Mouse (Mus musculus): ENCODE measurements around the gene Mib2.
"Not testable (repeated sequence)": the region's sequence is repeated elsewhere in the genome, so short reads cannot be mapped to it uniquely, and the experiment has no call there.

The Mib2 gene

DNA sequence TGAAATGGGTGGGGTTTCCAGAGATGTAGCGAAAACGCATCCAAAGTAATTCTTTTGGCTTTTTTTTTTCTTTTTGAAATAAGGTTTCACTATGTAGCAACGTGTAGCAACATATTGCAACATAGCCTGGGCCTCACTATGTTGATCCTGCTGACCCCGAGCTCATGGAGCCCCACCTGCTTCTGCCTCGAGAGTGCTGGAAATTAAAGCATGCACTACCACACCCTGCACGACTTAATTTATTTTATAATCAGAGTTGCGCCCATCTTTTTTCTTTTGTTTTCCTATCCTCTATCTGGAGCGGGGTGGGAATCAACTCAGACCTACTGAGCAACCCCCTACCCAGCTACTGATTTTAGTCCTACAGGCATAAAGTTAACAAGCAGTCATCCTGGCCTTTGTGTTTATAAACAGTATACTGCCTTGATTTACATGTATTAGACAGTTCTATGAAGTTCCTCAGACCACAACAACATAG, 639 bp upstream of the Mib2 start:
- DNase-seq = no peak

DNA sequence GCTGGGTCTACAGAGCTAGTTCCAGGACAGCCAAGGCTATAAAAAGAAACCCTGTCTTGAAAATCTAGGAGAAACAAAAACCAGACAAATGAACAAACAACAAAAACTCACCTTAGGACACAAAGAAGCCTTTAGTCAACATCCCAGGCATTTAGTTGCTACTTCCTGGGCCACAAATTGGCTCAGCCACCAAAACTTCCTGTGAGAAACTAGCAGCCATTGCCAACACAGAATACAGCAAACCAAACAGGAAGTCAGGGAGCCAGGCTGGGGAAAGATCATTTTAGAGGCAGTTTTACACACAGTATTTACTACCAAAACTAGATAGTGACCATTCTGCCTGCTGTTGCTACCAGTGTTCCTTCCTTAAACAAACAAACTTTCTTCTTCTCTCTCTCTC, 2.1 kb downstream of the Mib2 start:
- no peak for DNase-seq

DNA sequence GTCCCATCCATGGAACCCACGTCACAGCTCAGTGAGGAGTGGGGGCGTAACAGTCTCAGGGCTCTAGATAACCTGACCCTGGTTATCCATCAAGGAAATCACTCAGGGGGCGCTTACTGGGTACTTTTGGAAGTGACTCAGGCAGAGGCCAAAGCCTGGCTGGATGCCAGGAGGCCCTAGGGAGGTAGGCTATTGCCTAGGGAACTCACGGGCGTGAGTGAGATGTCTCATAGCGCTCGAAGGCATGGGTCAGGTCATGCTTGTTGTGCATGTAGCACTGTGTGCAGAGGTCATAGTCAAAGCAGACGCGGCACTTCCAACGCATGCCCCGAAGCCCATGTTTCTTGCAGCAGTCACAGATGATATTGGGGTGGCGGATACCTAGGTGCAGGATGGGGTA, 8.4 kb downstream of the Mib2 start:
- no peak for DNase-seq

DNA sequence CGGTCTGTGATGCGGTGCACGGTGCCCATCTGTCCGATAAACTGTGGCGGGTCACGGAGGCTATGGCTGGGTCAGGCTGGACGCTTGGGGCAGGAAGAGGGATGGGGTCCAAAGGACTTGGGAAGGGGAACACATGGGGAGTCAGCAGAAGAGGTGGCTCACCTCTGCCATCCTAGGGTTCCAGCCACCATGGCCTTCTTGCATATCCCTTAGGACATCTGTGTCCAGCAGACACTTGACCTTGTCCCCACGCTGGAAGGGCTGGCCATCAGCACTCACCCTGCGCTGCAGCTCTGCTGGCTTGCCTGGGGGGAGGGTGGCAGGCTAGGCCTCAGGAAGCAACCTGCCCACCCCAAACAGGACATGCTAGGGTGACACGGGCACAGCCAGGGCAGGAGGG, 10.0 kb downstream of the Mib2 start:
- no peak for DNase-seq

DNA sequence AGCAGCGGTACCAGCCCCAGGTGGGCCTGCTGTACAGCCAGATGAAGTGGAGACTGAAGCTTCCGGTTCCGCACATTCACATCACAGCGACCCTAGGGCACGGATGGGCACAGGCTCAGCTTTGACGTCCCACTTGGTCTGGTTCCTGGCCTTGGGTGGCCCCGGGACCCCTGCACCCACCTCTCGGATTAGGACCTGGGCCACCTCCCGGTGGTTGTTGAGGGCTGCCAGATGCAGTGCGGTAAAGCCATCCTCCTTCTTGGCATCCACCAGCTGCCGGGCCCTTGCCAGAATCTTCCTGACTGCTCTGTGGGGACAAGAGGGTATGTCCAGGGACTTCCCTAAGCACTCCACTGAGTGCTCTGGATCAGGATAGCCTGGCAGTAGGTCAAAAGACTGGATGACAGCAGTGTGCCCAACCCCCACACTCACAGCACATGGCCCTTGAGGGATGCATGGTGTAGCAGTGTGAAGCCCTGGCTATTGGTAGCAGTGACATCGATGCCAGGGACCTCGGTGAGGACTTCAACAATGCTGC, 12.7 kb downstream of the Mib2 start:
- DNase-seq = no peak

DNA sequence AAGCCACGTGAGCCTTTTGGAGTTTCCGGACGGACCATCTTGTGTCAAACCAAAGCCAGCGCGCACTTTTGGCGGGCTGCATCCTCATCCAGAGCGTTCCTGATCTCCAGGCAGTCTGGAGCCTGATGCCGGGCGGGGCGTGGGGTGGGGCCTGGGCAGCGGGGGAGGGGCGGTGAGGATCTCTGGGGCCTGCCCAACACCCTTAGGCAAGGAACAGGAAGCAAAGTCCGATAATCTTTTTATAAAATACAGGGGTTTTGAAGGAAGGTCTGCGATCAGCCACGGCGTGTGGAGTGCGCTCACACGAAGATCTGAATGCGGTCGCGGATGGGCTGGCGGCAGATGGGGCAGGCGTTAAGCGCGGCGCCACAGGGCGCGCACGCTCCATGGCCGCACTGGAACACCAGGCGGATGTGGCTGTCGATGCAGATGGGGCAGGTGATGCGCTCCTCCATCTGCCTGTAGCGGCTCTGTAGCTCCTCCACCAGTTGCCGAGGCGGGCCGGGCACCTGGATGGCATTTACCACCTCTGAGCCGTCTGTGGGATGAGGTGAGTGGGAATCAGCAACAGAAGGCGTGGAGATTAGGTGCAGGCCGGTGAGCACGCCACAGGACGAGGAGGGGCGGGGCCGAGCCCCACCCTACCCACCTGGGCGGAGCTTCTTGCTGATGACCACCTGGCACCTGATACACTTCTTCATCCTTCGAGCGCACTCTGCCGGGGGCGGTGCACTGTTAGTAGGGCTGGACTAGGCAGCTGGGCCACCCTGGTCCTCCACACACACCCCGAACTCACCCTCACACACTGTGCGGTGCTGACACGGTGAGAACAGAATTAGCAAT, 14.3 kb downstream of the Mib2 start:
- peak; percentile 59 to 63 for DNase-seq

DNA sequence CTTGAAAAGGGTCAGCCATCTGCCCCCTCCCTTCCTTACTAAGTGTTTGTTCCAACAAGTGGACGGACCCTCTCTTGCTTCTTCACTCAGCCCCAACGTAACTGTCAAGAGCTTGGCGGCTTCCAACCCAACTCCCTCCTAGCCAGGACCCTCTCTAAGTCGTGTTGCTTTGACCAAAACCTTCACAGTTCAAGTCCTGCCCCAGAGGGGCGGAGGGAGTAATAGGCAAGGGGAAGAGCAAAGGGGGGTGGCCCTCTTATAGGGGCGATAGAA, 14.9 kb downstream of the Mib2 start:
- DNase-seq = peak; percentile 41 to 46

DNA sequence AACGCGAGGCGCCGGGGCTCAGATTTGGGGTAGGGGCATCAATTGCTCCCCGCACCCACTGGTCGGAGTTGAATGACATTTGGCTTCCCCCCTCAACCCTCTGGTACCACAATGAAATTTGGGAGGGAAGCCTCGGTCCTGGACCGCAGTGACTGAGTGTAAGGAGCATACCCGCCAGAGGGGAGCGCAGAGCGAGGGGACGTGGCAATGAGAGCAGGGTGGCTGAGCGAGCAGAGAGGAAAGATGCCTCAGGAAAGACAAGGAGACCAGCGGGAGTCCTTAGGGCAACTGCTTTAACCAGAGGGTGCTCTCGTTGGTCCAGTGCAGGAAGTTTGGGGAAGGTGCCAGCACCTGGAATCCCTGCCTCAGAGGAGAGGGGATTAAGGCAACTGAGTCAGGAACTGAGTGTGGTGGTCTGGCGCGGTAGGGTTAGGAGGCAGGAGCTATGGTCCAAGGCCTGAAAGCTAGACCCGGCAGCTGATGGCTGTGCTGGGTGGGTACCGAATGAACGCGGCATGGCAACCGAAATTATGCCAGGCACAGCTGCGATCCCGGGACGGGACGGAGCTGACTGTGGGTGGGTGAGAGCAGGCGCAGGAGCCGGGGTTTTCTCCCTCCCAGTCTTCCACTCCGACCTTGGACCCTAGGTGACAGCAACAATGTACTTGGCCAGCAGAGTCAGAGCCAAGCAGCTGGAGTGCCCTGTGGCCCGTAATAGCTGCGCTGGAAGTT, 15.4 kb downstream of the Mib2 start:
- DNase-seq = peak; percentile 32 to 33

DNA sequence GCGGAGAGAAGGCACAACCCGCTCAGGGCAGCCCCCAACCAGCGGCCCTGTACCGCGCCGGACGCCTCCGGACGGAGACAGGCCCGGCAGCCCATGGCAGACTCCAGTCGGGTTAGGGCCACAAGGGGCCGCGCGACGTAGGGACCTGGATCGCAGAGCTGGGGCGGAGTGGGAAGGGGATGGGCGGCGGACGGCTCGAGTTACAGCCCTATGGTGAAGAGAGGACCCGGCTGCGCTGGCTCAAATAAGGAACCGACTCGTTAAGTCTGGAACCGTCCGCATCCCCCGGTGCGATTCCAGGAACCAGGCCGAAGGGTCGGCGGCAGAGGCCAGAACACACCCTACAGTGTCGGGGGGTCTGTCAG, 15.9 kb downstream of the Mib2 start, which contains the start of gene Mmp23:
Gene Mmp23 (minus strand): TSS at position 299 of the 365 bp plus-strand sequence.
- DNase-seq = peak in 1 of 2 experiments; percentile 30

DNA sequence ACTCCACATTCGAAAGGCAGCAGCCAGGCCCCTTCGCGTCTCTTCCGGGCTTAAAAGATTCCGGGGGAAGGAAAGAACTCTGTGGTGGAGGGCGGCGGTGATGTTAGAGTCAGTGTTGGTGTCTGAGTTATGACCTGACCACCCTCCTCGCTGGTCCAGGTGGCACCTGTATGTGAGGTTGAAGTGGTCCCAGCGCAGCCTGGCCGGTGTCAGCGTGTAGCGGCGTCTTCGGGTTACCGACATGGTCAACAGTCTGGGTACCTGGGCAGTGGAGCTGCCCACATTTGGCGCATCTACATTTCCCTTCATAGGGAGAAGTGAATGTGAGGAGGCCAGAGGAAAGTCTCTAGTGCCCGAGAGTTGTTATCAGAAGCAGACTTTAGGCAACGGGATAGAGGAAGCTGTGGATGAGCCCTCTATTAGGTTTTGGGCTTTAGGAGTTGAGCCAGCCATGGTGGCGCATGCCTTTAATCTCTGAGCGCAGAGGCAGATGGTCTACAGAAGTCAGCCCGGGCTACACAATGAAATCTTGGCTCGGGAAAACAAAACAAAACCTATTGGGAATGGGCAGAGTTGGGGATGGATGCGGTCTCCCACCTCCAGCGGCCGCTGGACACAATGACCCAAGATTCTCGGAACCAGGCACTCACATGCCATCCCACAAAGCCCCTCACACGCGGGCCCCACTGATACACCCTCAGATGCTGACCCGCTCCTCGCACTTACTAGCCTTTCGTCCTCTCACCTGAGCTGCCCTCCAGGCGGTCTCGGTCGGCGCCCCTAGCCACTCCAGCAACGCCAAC, 16.5 kb downstream of the Mib2 start:
- DNase-seq = no peak

DNA sequence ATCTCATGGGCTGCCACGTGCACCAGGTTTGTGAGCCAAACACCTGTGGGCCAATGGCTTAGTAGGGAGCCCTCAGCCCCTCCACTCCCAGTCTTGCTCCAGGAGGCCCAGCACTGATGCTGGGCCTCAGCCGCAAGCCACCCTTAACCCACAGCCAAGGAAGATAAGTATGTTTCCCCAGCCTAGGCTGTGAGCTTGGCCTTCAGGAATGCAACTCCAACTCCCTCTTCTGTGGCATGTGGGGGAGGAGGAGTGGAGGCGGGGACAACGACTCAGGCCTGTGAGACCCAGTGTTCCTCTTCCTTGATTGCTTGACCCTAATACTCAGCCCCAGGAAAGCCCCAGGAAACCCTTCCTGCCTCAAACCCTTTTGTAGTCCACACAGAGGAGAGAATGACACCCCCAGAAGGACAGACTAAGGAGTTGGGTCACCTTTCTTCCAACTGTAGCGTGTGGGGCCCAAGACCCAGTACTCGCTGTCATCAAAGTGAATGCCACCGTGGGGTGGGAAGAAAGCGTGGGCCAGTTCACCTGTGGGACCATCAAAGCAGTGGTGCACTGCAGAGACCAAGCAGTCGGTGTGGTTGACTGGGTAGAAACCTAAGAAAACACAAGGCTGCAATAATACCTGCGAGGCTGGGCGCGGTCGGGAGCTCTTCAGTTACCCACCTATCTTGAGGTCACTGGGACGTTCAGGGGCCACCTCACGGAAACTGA, 17.3 kb downstream of the Mib2 start:
- DNase-seq = no peak

DNA sequence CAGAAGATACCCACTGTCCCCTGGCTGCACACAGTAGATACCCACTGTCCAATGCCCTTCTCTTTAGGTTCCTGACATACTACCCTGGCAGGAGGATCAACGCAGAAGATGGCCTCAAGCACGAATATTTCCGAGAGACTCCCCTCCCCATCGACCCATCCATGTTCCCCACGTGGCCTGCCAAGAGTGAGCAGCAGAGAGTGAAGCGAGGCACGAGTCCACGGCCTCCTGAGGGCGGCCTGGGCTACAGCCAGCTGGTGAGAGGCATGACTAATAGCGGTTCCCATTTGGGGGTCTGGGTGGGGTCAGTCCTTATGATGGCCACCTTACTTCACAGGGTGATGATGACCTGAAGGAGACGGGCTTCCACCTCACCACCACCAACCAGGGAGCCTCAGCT, 19.6 kb downstream of the Mib2 start:
- no peak for DNase-seq

DNA sequence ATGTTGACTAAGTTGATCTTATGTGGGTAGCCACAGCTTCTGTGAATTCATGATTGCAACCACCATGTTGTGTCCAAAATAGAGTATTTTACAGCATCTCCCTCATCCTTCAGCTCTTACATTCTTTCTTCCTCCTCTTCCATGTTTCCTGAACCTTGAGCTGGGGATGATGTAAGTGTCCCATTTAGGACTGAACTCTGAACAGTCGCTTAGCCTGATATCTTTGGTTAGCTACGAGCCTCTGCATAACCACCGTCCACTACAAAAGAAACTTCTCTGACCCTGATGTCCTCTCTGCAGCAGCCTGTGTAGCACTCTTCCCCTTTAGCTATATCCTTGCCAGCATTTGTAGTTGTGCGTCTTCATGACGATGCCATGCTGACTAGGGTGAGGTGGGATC, 23.3 kb downstream of the Mib2 start:
- no peak for DNase-seq

DNA sequence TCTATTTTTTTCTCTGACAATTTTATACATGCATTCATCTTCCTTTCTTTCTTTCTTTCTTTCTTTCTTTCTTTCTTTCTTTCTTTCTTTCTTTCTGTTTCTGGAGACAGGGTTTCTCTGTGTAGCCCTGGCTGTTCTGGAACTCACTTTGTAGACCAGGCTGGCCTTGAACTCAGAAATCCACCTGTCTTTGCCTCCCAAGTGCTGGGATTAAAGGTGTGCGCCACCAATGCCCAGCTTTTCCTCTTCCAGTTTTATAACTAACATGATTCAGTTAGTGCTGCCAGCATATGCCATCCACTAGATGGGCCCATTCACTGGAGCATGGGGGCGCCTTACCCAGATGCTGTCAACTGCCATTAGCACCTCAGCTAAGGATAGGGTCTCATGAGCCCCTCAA, 23.7 kb downstream of the Mib2 start, which contains the start of gene Gm10563:
Gene Gm10563 (minus strand): TSS at position 101 of the 400 bp plus-strand sequence.
- not testable (repeated sequence) for DNase-seq

DNA sequence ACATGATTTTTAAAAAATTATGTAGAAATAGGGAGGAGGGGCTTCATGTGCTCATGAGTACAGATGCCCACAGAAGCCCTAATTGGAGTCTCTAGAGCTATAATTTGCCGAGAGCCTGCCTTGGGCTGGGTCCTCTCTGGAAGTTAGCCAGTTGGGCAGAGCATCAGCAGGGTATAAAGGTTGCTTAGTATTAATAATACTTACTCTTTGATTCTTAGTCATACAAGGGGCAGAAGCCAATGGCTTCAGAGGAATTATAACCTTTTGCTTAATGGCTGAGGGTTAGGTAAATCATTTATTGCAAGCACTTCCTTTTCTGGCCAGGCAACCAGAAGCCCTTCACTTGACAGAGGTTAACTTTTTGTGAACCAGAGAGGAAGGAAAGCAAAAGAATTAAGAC, 25.5 kb downstream of the Mib2 start:
- no peak for DNase-seq

DNA sequence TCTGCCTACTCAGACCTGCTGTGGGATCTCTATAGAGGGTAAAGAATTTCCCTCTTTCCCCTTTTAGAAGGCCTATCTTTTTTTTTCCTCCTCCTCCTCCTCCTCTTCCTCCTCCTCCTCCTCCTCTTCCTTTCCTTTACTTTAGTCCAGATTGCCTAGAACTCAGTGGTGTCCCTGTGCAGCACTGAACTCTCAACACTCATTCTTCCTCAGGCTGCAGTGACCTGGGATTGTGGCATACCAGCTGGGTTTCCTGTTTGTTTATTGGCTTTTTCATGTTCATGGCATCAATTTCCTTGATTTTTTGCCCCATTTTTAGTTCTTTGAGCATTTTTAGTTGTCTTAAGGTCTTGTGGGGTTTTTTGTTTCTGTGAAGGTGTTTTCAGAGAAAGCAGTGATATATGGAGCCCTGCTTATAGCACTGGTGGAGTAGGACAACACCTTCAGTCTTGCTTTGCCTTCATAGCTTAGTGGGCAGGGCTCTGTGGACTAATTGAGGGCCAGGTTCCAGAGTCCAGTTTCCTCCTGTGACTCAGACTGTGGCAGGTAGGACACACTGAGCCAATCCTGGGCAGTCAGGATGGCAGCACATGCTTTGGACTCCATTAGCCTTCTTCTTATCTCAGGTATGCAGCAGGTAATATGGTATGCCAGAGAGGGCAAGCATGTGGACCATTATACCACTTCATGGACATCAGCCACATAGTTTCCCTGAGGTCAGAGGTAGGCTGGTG, 33.1 kb downstream of the Mib2 start:
- DNase-seq = no peak

DNA sequence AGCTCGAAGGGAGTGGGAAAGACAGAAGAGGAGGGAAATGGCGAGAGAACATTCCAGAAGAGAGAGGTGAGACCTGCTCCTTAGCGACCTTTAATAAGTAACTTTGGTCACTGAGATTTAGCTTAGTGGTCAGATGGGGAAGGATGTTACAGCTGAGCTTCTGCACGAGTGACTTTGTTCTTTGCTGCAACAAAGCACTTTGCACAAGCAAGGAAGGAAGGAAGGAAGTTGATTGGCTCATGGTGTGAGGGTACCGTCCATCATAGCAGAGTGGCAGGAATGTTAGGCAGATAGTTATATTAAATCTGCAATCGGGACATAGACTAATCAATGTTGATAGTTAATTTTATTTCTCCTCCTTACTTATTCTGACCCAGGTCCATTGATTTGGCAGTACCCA, 38.7 kb downstream of the Mib2 start:
- no peak for DNase-seq

DNA sequence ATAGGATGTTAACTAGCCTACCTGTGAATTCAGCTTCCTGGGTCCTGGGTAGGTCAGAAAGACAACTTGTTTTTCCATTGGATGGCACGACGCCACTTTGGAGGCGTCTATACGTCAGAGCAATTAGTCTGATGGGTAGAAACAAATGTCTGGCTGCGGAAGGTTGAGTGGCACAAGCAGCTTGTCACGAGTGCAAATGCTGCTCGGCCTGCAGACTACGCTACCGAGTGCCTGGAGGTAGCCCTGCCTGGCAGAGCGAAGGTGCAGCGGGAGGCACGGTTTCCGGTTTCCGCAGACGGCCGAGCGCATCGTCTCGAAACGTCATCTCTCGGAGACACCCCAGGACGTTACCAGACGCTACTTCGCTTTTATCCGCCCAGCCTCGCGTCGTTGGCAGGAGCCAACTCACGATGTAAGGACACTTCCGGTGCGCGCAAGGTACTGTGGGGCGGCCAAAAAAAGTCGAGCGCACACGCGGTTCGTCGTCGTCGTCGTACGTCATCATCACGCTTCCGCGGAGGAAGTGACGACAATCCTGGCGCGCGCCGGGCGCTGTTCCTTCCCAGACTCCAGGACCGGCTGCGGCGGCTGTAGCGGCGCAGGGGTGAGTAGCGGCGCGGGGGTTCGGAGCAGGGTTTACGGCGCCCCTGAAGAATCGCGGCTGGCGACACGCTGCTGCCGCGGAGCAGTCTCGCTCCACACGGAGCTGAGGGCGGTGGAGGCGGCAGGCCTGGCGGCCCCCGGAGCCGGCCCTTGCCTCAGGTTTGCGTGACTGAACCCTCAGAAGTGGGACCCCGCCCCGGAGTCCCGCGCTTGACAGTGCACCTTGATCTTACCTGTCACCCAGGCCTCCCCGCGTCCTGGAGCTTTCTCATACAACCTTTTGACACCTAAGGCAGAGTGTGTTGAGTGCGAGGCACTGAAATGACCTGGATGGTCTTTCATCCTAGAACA, 44.4 kb downstream of the Mib2 start, which contains the start of gene Cdk11b:
Gene Cdk11b (plus strand): TSS at position 517 of the 954 bp plus-strand sequence.
- DNase-seq = peak; percentile 93 to 94

DNA sequence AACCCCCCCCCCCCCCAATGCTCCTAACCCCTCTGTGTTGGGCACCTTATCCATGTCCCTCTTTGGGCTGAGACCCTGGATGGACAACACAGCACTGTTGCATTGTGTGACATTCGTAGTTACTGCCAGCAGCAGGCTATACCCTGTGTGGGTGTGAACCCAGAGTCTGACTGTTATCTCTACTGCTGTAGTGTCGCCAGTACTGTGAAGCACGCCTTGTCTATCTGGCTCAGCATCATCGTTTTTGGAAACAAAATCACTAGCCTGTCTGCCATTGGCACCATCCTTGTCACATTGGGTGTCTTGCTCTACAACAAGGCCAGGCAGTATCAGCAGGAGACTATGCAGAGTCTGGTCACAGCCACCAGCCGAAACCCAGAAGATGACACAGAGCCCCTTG, 50.7 kb downstream of the Mib2 start:
- no peak for DNase-seq

DNA sequence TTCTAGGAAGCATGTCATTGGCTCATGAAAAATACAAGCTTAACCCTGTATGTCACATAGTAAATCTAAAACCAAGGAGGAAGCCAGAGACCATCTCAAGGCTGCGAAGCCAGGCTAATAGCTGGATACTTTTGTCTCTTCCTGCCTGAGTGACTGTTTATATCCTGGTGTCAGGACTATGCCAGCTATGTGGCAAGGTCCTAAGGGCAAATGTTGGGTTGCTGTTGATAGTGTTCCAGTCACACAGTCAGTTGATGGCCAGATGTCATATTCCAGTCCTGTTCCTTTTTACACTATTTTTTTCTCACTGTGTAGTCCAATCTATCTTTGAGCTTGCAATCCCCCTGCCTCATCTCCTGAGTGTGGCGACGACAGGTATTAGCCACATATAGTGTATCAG, 55.7 kb downstream of the Mib2 start:
- DNase-seq = no peak

DNA sequence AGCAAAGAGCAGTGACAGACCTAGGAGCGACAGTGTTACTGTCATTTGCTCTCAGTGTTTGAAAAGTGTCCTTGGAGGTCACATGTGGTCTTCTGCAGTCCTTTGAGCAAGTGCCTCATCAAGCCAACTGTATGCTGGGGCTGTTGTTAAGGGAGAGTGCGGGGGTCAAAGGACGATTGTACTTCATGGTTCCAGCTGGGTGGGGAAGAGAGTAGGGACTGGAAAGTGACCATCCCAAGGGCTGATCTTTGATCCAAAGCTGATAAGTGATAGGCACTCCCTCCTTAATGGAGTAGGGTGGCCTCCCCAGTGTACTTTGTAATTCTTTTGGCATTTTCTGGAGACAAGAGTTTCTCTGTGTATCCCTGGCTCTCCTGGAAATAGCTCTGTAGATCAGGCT, 57.1 kb downstream of the Mib2 start:
- no peak for DNase-seq

Data from B cell, adult 2 months (primary cell).